Mouse (Mus musculus) adrenal gland, adult (tissue): Measurements from ENCODE around the gene Obsl1.

ENCODE experiments used
- DNase-seq, 2 experiments: peaks; one replicate each; pipeline ENCODE4 v3.0.0; 2022 to 2023; ENCODE audit warnings: low spot score in 1 of 2; ENCODE audit not compliant: inconsistent age in 2 of 2

Obsl1 gene

GRCm38 (mm10) chr1:75441471-75441996, 64.7 kb downstream of the Obsl1 start:
- no peak for DNase-seq

GRCm38 (mm10) chr1:75440661-75441060, 65.6 kb downstream of the Obsl1 start:
- DNase-seq: no peak

GRCm38 (mm10) chr1:75438782-75439181, 67.5 kb downstream of the Obsl1 start:
- no peak for DNase-seq

- peak; percentile 84 to 95 for DNase-seq
Measured at GRCm38 (mm10) chr1:75435475-75436328, 70.5 kb downstream of the Obsl1 start, which contains the start of gene Gmppa. Gmppa (plus strand) TSS chr1:75435930.
